Mouse (Mus musculus) thymus, postnatal 10 days (tissue): ENCODE measurements around the gene Lrrk1.

ENCODE experiments used
- DNase-seq, 2 experiments: peaks; one replicate each; pipeline ENCODE4 v3.0.0; 2021; ENCODE audit warnings: low spot score in 2 of 2

The Lrrk1 gene

DNA sequence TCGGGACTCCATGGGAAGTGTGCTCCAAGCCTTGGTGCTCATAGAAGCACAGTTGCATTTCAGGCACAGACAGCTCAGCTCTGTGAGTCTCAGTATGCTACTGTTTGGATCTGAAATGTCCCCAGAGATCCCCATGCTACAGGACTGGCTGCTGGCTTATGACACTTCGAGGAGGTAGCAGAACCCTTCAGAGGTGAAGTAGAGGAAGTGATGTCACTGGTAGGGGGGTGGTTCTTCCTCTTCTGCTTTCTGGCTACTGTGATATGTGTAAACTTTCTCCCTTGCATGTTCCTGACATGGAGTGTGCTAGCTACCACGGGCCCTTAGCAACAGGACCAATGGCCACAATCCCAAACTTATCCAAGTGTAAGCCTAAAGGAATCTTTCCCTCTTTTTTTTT lies 162.3 kb downstream of the Lrrk1 start:
- DNase-seq = no peak

DNA sequence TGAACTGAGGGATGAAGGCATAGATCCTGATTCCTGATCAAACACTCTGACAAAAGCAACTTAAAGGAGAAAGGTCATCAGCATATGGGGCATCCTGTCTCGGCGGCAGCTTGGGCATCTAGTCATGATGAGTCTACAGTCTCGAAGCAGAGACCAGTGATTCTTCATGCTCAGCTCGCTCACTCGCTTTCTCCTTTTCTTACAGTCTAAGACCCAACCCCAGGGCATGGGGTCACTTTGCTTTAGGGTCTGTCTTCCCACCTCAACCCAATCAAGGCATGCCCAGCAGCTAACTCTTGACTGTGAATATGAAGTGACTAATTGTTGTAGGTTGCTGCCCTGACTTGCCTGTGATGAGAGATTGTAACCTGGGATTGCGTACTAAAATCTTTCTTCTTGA lies 163.6 kb downstream of the Lrrk1 start:
- no peak for DNase-seq

DNA sequence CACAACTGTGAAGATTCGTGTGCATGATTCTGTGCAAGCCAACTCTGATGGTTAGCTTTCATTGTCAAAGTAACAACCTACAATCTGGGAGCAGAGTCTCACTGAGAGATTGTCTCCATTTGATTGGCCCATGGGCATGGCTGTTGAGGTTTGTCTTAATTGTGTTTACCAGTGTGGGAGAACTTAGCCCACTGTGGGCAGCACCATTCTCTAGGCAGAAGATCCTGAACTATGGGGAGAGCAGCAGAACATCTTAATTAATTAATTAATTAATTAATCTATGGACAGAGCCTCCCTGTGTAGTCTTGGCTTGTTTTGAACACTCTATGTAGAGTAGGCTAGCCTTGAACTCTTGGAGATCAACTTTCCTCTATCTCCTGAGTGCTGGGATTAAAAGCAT lies 164.4 kb downstream of the Lrrk1 start:
- no peak for DNase-seq

DNA sequence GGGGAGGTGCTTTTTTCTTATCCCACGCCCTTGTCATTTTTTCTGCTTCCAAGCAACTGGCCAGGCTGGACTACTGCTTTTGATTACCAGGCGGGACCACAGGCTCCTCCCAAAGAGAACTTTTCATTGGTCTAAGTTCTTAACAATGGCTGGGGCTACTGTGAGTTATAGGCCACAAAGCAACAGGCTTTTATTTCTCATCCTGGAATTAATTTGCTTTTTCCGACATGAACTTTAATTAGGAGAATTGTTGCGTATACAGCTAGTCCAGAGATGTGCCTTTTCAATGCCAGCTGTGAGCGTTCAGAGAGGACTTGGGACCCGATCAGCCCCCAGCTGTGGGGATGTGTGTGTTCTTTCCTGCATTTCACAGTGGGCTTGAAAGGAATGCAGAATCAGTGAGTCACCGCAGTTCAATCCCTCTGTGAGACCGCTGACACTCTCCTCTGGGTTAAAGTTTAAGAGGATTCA lies 165.5 kb downstream of the Lrrk1 start:
- DNase-seq = no peak

DNA sequence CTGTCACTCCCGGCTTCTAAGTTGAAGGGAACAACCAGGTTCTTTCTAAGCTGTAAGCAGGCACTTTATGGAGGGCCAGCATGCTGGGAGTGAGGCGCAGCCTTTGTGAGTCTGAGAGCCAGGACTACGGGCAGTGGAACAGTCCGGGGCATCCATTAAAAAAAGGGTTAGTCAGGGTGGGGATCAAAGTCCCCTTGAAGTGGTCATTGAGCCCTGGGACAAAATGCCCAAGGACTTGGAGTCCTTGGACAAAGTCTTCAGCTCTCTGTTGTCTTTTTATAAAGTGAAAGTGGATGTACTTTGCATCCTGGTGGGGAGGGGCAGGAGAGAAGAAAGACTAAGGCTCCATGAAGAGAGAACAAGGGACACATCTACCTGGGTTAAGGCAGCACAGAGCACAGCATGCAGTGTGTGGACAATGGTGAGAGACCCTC lies 168.3 kb downstream of the Lrrk1 start:
- DNase-seq = no peak

DNA sequence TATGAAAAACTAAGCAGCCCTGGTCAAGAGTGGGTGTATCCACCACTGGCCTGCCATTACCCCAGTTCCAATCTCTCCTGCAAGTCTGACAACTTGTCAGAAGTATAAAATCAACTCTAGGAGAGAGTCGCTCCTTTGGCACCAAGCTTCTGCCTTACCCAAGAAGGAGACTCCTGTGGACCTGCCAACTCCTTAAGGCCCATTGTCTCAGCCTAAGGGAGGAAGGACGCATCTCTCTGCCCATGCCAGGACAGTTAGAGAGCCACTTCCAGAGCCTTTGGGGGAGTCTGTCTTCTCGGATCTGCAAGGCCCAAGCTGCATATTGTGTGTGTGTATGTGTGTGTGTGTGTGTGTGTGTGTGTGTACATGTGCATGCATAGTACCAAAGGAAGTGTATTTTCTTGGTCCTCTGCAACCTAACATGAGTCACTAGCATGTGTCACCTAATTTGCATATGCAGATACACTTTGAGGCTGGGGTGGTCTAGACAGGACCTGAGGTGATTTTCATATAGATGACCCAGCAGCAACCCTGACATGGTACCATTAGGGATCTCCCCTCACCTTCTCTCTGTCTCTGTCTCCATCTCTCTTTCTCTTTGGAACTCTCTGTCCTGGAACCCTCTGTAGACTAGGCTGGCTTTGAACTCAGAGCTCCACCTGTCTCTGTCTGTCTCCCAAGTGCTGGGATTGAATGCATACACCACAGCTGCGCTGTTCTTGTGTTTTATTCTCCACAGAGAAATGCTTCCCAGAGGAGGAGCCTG lies 168.9 kb downstream of the Lrrk1 start:
- DNase-seq = no peak

DNA sequence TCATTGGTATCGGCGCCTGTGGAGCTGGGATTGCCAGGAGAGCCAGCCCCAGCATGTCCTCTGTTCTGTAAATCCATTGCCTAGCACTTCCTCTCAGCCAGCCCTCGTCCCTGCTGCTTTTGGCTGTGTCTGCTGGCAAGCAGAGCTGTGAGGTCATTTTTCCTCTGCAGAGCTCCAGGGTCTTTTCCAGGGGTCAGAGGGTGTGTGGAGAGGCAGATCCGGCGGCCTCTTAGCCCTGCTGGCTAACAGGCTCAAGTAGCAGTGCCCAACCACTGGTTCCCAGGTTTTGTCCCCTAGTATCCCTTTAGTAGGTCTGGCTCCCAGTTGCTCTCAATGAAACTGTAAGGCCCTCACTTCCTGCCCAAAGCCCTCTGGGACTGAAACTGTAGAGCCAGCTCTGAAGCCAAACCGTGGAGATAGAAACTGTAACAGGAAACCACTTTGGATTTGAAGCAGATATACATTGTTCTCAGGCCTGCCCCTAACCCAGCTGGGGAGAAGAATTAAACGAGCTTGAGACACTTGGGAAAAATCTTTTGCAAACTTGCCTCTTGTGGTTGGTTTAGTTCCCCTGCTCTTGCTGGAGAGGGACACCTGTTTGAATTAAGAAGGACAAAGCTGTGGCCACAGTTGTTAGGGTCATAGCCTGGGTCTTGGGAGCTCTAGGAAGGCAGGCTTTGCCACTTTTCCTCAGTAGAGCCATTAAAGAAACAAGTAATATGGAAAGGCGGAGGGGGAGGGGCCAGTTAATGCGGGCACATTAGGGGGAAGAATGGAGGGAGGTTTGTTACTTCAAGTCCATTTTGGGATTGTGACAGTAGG lies 169.7 kb downstream of the Lrrk1 start:
- DNase-seq = no peak

DNA sequence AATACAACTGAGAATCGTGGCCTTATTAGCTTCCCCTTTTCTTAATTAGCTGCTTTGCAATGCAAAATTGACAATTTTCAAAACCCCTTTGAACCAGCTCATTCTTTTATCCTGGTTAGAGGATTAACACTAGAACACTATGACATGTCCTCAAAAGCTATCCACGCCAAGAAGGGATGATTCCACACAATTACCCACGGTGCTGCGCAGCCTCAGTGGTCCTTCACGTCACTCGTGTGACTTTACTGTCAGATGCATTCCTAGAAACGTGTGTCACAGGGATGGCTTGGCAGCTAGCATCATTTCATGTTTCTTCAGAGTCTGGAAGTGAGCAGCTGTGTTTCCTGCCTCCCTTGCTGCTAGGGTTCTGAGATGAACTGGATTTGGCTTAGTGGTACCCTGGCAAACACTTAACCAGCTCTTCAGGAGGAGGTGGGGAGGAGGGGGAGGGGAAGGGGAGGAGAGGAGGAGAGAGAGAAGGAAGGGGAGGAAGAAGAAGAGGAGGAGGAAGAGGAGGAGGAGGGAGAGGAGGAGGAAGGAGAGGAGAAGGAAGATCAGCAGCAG lies 170.5 kb downstream of the Lrrk1 start:
- DNase-seq = no peak

DNA sequence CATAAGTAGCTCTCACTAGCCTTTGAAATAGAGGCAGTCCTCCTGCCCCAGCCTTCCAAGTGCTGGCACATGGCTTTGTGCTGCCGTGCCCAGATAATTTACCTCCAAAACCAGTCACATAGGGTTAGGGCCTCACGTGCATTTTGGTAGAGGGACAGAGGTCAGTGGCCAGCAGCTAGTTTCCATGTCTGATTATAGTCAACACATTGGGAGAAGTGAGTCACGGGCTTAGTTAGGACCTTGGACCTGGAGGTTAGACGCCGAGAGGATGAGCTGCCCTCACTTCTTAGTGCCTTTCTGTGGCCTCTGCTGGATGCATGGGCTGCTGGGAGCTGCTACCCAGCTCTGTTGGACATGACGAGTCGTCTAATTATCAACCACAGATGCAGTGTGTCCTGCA lies 171.1 kb downstream of the Lrrk1 start:
- no peak for DNase-seq

DNA sequence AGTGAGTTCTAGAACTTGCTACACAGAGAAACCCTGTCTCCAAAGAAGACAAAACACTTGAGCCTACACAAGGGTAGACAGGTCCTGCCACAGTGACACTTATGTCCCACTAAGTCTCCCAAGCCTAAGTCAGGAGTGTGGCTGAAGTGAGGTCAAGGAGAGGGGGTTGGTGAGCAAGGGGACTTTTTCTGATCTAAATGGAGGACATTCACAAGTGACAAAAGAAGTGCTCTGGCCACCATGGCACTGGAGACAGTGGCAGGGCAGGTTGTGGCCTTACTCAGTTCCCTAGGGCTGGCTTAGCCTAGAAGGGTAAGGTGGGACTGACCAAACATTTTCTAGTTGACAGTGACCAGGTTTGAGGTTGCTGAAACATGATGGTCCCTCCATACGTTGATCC lies 172.2 kb downstream of the Lrrk1 start:
- no peak for DNase-seq

DNA sequence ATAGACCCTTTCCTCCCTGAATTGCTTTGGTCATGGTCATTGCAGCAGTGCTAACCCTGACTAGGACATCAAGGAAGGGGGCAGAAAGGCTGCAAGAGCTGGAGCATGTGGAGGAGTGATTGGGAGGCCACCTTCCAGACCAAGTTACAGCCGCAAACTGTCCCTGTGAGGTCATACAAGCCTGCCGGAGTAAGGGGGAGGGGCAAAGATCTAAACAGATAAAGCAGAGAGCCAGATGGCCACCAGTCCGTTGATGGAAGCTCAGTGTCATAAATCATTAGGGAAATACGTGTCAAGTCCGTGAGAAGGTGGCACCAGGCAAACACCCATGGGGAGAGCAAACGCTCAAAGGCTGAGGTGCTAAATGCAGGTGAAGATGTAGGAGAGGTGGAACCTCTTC lies 173.7 kb downstream of the Lrrk1 start:
- DNase-seq = no peak

DNA sequence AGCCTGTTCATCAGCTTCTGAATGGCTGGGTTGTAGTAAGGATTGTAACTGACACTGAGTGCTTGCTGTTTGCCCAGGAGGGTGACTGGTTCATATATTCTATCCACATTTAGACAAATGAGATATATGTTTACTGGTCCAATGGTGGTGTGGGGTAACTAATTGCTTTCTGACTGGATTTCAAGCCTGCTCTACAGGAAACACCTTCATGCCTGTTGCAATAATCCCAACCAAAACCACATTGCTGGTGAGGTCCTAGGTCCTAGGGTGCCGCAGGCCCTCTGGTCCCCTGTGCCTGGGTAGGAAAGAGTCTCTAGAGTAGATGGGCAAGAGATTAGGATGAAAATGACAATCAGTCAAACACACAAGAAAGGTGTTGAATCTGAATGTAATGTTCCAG lies 175.3 kb downstream of the Lrrk1 start:
- DNase-seq = no peak

DNA sequence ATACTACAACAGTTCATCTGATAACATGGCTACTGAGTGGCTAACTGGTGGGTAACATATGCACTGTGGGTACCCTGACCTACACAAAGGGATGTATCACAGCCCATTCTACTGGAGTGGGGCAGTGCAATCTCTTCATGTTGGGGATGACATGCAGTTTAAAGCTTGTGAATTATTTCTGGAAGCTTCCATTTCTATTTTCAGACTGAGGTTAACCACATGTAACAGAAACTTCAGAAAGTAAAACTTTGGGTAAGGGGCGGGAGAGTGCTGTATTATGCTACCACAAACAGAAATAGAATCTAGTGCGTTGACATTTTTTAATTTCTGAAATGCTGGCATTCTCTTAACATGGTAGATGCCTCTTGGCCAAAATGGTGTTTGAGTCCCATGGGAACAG lies 178.2 kb downstream of the Lrrk1 start:
- no peak for DNase-seq

DNA sequence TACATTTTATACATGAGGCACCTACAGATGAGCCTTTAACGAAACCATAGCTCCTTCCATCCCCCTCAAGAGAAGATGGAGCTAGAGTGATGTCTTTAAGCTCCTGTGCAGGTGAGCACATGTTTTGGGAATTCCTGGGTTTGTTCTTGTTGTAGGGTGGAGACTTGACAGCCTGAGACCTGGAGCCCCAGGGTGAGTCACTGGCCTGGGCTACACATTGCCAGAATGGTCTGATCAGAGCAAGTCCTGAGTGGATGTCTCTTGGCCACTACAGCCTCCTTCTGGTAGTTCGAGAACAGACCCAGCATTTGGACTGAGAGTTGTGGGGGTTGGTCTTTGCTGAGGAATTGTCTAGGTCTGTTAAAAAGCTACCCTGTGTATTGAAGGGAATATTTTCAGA lies 186.5 kb downstream of the Lrrk1 start:
- DNase-seq = no peak

DNA sequence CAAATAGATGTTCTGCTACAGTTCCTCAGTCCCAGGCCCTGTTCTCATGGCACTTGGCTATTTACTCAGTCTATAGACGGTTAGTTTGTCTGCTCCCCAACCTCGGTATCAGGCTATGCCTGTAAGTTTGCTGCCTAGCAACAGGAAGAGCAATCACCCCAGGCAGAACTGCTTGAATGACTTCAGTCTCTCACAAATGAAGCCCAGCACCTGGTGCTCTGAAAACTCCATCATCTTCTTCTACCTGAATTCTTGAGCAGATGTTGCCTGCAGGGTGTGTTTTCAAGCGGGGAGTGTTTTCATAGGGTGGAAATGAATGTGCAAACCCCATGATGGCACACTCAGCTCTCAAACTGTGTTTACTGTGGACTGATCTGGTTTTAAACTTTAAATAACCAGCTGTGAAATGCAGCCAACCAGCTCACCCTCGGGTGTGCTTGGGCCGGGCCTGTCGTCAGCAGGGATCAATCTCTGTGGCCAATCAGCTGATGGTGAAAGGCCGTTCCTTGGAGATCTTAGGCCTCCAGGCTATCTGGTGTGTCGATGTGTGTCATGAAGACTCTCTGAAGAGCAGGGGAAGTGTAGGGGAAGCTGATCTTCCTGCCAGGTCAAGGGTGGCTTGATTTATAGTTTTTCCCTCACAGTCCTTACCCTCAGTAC lies 187.2 kb downstream of the Lrrk1 start:
- no peak for DNase-seq

DNA sequence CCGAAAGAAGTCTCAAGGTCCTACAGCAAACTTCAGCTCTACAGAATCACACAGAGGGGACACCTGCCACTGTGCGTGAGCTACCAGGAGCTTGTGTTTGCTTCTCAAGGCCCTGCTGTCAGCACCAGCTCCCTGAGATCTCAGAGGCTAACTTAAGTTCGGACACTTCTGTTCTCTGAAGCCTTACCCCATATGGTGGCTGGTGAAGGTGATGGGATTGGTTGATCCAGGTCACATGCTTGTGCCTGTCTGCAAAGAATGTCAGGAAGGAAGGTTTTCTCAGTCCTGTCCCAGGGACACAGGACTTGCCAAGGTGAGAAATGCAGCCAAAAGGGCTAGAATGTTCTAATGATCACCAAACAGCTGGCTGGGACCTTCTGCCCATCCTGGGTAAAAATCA lies 187.8 kb downstream of the Lrrk1 start:
- no peak for DNase-seq

DNA sequence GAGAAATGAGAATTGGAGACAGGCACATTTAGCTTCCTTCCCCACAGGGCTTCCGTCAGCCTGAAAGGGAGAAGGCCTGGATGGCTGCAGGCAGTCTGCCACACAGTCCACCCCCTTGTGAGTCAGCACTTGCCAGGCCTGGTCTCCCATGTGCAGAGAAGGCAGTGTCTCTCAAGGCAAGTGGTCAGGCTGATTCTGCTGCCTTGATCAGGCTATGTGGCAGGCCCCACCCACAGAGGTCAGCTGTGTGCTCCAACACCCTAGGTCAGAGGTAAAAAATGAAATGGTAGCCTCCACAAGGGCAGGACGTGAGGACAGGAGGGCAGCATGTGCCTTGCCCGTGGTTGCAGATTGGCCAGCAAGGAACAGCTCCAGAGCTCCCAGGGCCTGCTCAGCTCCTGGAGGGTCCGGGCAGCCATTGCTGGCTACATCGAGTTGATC lies 188.7 kb downstream of the Lrrk1 start:
- DNase-seq = no peak

DNA sequence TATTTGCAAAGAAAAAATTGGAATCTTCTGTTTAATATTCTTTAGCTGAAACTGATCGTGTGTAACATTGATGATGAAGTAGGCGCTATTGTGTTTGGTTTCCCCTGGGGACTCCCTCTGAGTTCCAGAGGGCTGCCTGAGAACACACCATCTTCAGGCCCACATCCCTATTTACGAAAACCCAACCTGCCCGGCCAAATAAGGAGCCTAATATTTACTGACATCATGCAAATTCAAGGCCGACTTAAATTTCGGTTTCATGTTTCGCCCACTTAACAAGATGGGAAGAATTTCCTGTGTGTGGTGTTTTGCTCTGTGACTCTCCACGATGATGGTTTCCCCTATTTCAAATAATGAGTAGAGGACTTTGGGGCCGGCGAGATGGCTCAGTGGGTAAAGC lies 189.7 kb downstream of the Lrrk1 start:
- no peak for DNase-seq

DNA sequence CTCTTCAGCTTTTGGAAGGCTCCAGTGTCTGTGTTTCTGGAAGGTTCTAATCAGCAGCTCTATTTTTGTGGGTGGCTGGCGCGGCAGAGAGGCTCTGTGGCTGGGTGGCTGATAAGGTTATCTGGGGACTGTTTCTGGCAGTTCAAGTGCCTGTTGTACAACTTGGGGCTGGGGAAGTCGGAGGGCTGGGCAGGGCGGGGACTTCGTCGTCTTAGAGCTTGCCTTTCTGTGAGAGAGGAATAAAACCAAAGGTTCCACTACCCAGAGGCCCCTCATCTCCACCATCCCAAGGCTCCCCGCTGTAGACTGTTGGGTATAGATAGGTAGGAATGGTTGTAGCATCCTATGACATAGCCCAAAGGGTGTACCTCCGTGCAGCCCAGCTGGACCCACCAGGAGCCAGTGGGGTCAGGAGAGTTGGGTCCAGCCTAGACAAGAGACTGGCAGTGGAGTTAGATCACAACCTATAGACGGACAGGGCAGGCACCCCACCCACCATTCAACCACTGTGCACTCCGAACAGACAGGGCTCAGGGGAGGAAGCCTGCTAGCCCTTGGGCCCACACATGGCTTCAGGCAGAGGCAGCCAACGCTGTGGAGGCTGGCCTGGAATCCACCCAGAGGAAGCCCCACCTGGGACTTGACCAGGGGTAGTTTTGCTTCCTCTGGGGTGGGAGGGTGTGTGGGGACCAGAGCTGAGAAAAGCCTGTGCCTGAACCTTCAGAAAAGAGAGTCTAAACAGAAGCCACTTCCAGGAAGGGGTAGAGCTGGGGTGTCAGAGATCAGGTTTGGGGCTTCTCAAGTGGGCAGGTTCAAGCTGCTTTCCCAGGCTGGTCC lies 191.3 kb downstream of the Lrrk1 start:
- no peak for DNase-seq

DNA sequence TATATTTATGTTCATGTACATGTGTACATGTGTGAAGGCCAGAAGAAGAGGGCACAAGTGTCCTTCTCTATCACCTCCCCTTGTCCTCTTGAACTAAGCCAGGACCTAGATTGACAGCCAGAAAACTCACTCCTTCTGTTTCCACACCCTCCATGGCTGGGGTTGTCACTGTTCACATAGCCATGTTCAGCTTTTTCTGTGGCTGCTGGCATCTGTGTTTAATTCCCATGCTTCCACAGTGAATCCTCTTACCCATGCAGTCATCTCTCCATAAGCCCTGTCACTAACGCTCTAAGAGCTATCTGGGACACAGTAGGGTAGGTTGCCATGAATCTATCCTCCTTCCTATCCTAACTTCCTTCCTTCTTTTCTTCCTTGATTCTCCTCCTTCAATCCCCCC lies 192.3 kb downstream of the Lrrk1 start:
- no peak for DNase-seq

DNA sequence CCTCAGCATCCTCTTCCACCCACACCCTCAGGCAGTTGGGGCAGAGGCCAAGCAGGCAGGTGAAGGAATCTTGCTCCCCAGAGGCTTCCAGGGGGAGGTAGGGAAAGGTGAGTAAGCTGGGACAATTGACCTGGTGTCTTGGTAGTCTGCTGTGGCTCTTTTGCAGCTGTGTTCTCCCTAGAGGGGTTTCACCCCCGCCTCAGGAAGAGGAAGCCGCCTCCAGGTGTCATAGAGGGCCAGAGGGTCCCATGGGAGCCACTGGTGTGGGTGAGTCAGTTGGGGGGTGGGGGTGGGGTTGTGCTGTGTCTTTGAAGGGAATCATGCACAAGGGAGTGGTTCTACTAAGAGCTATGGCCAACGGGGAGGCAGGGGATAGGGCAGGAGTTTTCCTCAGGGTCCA lies 193.6 kb downstream of the Lrrk1 start:
- no peak for DNase-seq
